Comparison of ENCODE assay signal across 8 mouse cellular contexts in the genomic region with DNA sequence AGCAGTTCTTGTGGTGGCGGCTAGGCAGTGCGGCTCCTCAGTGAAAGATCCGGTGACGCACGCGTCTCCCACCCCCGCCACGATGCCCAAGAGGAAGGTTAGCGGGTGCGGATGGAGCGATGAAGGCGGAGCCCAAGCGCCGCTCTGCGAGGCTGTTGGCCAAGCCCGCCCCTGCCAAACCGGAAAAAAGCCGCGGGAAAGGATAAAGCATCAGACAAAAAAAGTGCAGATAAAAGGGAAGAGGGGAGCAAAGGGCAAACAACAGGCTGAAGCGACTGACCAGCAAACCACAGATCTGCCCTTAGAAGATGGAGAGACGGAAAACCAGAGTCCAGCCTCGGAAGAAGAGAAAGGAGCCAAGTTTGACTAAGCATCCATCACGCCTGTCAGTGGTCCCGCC. TPM values are rescaled to one million over a fixed set of nuclear protein-coding genes. Genes with fewer than 3 reads are reported as not detected.
DNase-seq lines count a peak whose midpoint lies in the region; ATAC-seq and TF ChIP-seq lines count a peak whose summit lies in the region.

No protein-coding gene starts in this region.

- H3K4me3 ChIP-seq in testis, adult 2 months (ENCODE audit: control insufficient read depth, low read depth, low read length): peak overlapping the region; percentile 69
- peak overlapping the region; percentile 34 to 36 for H3K4me3 ChIP-seq in heart, embryonic 14.5 days (ENCODE audit: control insufficient read depth in 1 of 2, insufficient read depth in 1 of 2, low read depth in 1 of 2, low read length in 2 of 2)
- H3K4me3 ChIP-seq in lung, embryonic 15.5 days: peak overlapping the region; percentile 35
- H3K4me3 ChIP-seq in neural tube, embryonic 15.5 days (replicated peaks): peak overlapping the region; percentile 42

- no peaks in the 10 kb centered on the region for H3K36me3 ChIP-seq in testis, adult 2 months (ENCODE audit: control insufficient read depth, insufficient read depth, low read length)
- no peaks in the 10 kb centered on the region for H3K36me3 ChIP-seq in heart, embryonic 14.5 days (ENCODE audit: control insufficient read depth, insufficient read depth, low read length)
- no peaks in the 10 kb centered on the region for H3K36me3 ChIP-seq in lung, embryonic 15.5 days
- no peaks in the 10 kb centered on the region for H3K36me3 ChIP-seq in neural tube, embryonic 15.5 days

- H3K27me3 ChIP-seq in testis, adult 2 months (ENCODE audit: control insufficient read depth, insufficient read depth, low read length): no peaks in the 10 kb centered on the region
- no peaks in the 10 kb centered on the region for H3K27me3 ChIP-seq in heart, embryonic 14.5 days (ENCODE audit: control insufficient read depth, insufficient read depth, low read length)
- peaks cover 6% of the 10 kb centered on the region; the same call in 1 of the 2 replicates for H3K27me3 ChIP-seq in lung, embryonic 15.5 days
- H3K27me3 ChIP-seq in neural tube, embryonic 15.5 days (replicated peaks): 0 out of 2 replicates have a peak, but pooled peaks cover 3% of the 10 kb centered on the region

- WGBS in heart, embryonic 14.5 days: 5% methylated on average over 24 of the region's 24 CpGs
- WGBS in lung, embryonic 15.5 days: 1% methylated on average over 24 of the region's 24 CpGs
- 3% methylated on average over 24 of the region's 24 CpGs for WGBS in neural tube, embryonic 15.5 days

- H3K9me3 ChIP-seq in heart, embryonic 14.5 days (ENCODE audit: control insufficient read depth, low read length): no peaks in the 10 kb centered on the region
- no peaks in the 10 kb centered on the region for H3K9me3 ChIP-seq in lung, embryonic 15.5 days
- H3K9me3 ChIP-seq in neural tube, embryonic 15.5 days (replicated peaks): no peaks in the 10 kb centered on the region

- no peak for TF ChIP-seq CTCF in testis, adult 2 months (IDR thresholded peaks at IDR 0.05; ENCODE audit: control insufficient read depth, insufficient read depth, insufficient replicate concordance, low read depth, low read length)

- 0 out of 2 replicates have a peak, but pooled peaks have one; percentile 59 for ATAC-seq in heart, embryonic 14.5 days (ENCODE audit: insufficient number of reproducible peaks, insufficient read depth, low FRiP score, low read depth)
- no peak for ATAC-seq in lung, embryonic 15.5 days (ENCODE audit: borderline replicate concordance, extremely low read depth, low FRiP score, low TSS enrichment)
- no peak for ATAC-seq in neural tube, embryonic 15.5 days (ENCODE audit: low FRiP score)
- ATAC-seq in cerebellum, adult (ENCODE audit: insufficient number of reproducible peaks, low FRiP score, low TSS enrichment): no peak

- H3K27ac ChIP-seq in testis, adult 2 months (ENCODE audit: control insufficient read depth, insufficient read depth, low read depth, low read length): no peak overlapping the region
- no peak overlapping the region for H3K27ac ChIP-seq in heart, embryonic 14.5 days (replicated peaks in 1 of 2; ENCODE audit: control insufficient read depth in 1 of 2, insufficient read depth in 1 of 2, low read depth in 2 of 2, low read length in 2 of 2)
- H3K27ac ChIP-seq in lung, embryonic 15.5 days: no peak overlapping the region
- H3K27ac ChIP-seq in neural tube, embryonic 15.5 days (replicated peaks): no peak overlapping the region

- DNase-seq in testis, postnatal 14 days (ENCODE audit: low spot score): no peak
- DNase-seq in embryo, embryonic 11 days: peak; percentile 79
- DNase-seq in kidney, adult 9 months: peak; percentile 53

- H3K4me2 ChIP-seq in heart, embryonic 14.5 days (ENCODE audit: low read length): peak overlapping the region; percentile 66
- peak overlapping the region; percentile 60 for H3K4me2 ChIP-seq in lung, embryonic 15.5 days
- H3K4me2 ChIP-seq in neural tube, embryonic 15.5 days: peak overlapping the region; percentile 79

- H3K4me1 ChIP-seq in testis, adult 2 months (ENCODE audit: control insufficient read depth, insufficient read depth, low read length): peaks cover 9% of the 10 kb centered on the region
- no peaks in the 10 kb centered on the region for H3K4me1 ChIP-seq in heart, embryonic 14.5 days (ENCODE audit: control insufficient read depth in 2 of 2, insufficient read depth in 2 of 2, low read length in 2 of 2)
- no peaks in the 10 kb centered on the region for H3K4me1 ChIP-seq in lung, embryonic 15.5 days
- no peaks in the 10 kb centered on the region for H3K4me1 ChIP-seq in neural tube, embryonic 15.5 days

- no peak for TF ChIP-seq POLR2A in testis, adult 2 months (IDR thresholded peaks at IDR 0.05; ENCODE audit: control insufficient read depth, low read depth, low read length)

- 0 out of 2 replicates have a peak overlapping the region, but pooled peaks have one; percentile 11 for H3K9ac ChIP-seq in heart, embryonic 14.5 days (ENCODE audit: low read length)
- peak overlapping the region; percentile 7; the same call in 1 of the 2 replicates for H3K9ac ChIP-seq in lung, embryonic 15.5 days
- peak overlapping the region; percentile 35 for H3K9ac ChIP-seq in neural tube, embryonic 15.5 days (replicated peaks)

RNA-seq across cellular contexts. Expression of a gene that starts 6.3 kb away (rescaled TPM):
- 883 and 1,115 TPM in 2 replicates for polyA plus RNA-seq in testis, adult 2 months (2012; rRNA removed)
- not detected in 2 replicates for polyA plus RNA-seq in heart, embryonic 14.5 days (2014; fragmentation: Nextera tagmentation; extraction: Ambion mirVana)
- 0.37 and 0.89 TPM in 2 replicates for polyA plus RNA-seq in lung, embryonic 15.5 days (2015; fragmentation: Nextera tagmentation; extraction: Ambion mirVana)
- polyA plus RNA-seq in neural tube, embryonic 15.5 days (2015; fragmentation: Nextera tagmentation; extraction: Ambion mirVana): 5.1 and 5.5 TPM in 2 replicates

RNA-seq across cellular contexts. Expression of a gene that starts 15.4 kb away (rescaled TPM):
- polyA plus RNA-seq in testis, adult 2 months (2012; rRNA removed): 0.14 and 0.15 TPM in 2 replicates
- not detected in 2 replicates for polyA plus RNA-seq in heart, embryonic 14.5 days (2014; fragmentation: Nextera tagmentation; extraction: Ambion mirVana)
- not detected in 2 replicates for polyA plus RNA-seq in lung, embryonic 15.5 days (2015; fragmentation: Nextera tagmentation; extraction: Ambion mirVana)
- polyA plus RNA-seq in neural tube, embryonic 15.5 days (2015; fragmentation: Nextera tagmentation; extraction: Ambion mirVana): not detected in 2 replicates

RNA-seq across cellular contexts. Expression of a gene that starts 37.7 kb away (rescaled TPM):
- polyA plus RNA-seq in testis, adult 2 months (2012; rRNA removed): 0.16 and 0.21 TPM in 2 replicates
- polyA plus RNA-seq in heart, embryonic 14.5 days (2014; fragmentation: Nextera tagmentation; extraction: Ambion mirVana): not detected in 2 replicates
- 0.08 and 0.16 TPM in 2 replicates for polyA plus RNA-seq in lung, embryonic 15.5 days (2015; fragmentation: Nextera tagmentation; extraction: Ambion mirVana)
- polyA plus RNA-seq in neural tube, embryonic 15.5 days (2015; fragmentation: Nextera tagmentation; extraction: Ambion mirVana): not detected in 2 replicates

Comparison
In these comparisons a context has a peak if more than half of its experiments do, and no peak if none do; other contexts are left out.
1. RNA of a gene that starts 6.3 kb away (polyA plus RNA-seq): 883 to 1,115 TPM in testis, adult 2 months; 5.1 to 5.5 TPM in neural tube, embryonic 15.5 days, 0.37 to 0.89 TPM in lung, embryonic 15.5 days and not detected in heart, embryonic 14.5 days; every median in the first group is over 100 times any median in the second.
2. Peak in every context shown above with its lines, with median percentiles within 50 percentile points of each other: H3K4me3 ChIP-seq, H3K4me2 ChIP-seq and H3K9ac ChIP-seq.